Mouse (Mus musculus): Measurements from ENCODE around the gene Aldh1a2.

The Aldh1a2 gene

GRCm38 (mm10) chr9:71215248-71216035, at the start of gene Aldh1a2:
Gene Aldh1a2 (plus strand): TSS chr9:71215789.
- peak; percentile 32 for DNase-seq

GRCm38 (mm10) chr9:71166019-71166705, 49.4 kb upstream of the Aldh1a2 start:
- DNase-seq = no peak

GRCm38 (mm10) chr9:71166871-71167465, 48.6 kb upstream of the Aldh1a2 start:
- DNase-seq = no peak

GRCm38 (mm10) chr9:71167473-71168215, 47.9 kb upstream of the Aldh1a2 start:
- no peak for DNase-seq

- DNase-seq = no peak
These were observed 47.1 kb upstream of the Aldh1a2 start, which contains the start of gene Aqp9 for GRCm38 (mm10) chr9:71168511-71168910. Gene Aqp9 (minus strand): TSS chr9:71168682.

- no peak for DNase-seq
These were observed 42.1 kb upstream of the Aldh1a2 start for GRCm38 (mm10) chr9:71173533-71173932.

- DNase-seq = no peak
These were observed 41.1 kb upstream of the Aldh1a2 start for GRCm38 (mm10) chr9:71174316-71174975.

- DNase-seq = no peak
These were observed 39.9 kb upstream of the Aldh1a2 start for GRCm38 (mm10) chr9:71175686-71176085.

- DNase-seq = no peak
These were observed 36.2 kb upstream of the Aldh1a2 start for GRCm38 (mm10) chr9:71179276-71179896.

GRCm38 (mm10) chr9:71179964-71180700, 35.5 kb upstream of the Aldh1a2 start:
- no peak for DNase-seq

- no peak for DNase-seq
These were observed 30.3 kb upstream of the Aldh1a2 start for GRCm38 (mm10) chr9:71185285-71185684.

- DNase-seq = no peak
These were observed 29.8 kb upstream of the Aldh1a2 start for GRCm38 (mm10) chr9:71185823-71186222.

- DNase-seq = no peak
These were observed 28.2 kb upstream of the Aldh1a2 start for GRCm38 (mm10) chr9:71187396-71187795.

GRCm38 (mm10) chr9:71188647-71189415, 26.8 kb upstream of the Aldh1a2 start:
- peak; percentile 21 for DNase-seq

- DNase-seq = no peak
These were observed 16.8 kb upstream of the Aldh1a2 start for GRCm38 (mm10) chr9:71198826-71199225.

GRCm38 (mm10) chr9:71202265-71202664, 13.3 kb upstream of the Aldh1a2 start:
- no peak for DNase-seq

GRCm38 (mm10) chr9:71209299-71209698, 6.3 kb upstream of the Aldh1a2 start:
- DNase-seq = no peak

GRCm38 (mm10) chr9:71210870-71211269, 4.7 kb upstream of the Aldh1a2 start:
- no peak for DNase-seq

GRCm38 (mm10) chr9:71213636-71214035, 2.0 kb upstream of the Aldh1a2 start:
- DNase-seq = no peak
